Mouse (Mus musculus): ENCODE results near the gene Zfp120.
"Not testable (repeated sequence)": the region's sequence is repeated elsewhere in the genome, so short reads cannot be mapped to it uniquely, and the experiment has no call there.

Gene Zfp120

DNA sequence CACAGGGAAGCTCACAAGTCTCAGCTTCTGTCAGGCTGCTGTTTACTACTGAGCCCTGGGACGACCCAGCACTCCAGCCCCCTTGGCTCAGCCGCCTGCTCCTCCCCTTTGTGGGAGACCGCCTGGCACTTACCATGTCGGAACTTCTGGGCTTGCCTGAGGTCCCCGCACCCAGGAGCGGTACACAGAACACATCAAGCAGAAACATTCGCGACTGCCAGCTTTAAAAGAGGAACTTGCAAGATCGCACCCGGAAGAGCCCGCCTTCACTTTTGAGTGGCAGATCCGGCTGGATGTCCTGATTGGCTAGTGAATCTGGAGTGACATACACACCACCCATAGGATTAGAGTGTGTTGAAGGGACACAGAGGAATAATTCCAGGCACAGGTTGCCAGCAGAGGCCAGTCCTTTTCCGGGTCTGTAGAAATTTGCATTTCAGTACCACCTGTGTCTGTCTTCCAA is at the start of gene Zfp120:
Zfp120 (minus strand) TSS at position 274 of the 463 bp plus-strand sequence.
- DNase-seq (ENCODE audit: low spot score in 2 of 2) = peak; percentile 86 to 88

GRCm38 (mm10) chr2:150181570-150181999 is 45.1 kb upstream of the Zfp120 start, which contains the start of gene Gm14139:
Gene Gm14139, plus strand, starts transcription at chr2:150181755.
- DNase-seq (ENCODE audit: low spot score in 2 of 2) = not testable (repeated sequence)

DNA sequence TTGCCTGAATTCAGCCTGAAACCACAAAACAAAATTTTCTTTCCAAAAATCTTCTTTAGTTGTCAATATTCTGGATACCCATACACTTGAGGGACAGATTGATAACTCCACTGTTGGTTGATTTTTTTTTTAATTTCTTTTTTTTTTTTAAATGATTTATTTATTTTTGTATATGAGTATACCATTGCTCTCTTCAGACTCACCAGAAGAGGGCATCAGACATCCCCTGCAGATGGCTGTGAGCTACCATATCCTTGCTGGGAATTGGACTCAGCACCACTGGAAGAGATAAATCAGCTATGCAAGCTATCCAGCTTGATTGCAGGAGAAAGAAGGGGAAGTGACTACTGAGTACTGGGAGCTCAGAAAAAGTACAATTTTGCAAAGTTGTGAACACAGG is 44.5 kb upstream of the Zfp120 start:
- DNase-seq (ENCODE audit: low spot score in 2 of 2) = not testable (repeated sequence)

DNA sequence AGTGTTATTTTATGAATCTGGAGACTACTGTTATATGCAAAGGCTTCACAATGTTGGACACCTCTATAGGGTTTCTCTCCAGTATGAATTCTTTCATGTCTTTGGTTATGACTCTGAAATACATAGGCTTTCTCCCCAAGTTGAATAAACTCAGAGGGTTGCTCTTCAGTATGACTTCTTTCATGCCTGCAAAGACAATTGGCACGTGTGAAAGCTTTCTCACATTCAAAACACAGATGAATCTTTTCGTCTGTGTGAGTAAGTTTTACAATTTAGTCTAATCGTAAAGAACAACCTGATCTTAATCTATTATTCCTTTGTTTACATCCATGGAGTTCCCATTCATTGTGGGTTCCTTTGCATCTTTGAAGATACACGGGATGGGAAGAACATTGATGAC is 43.1 kb upstream of the Zfp120 start, which contains the start of gene Gm10770:
Gm10770 (minus strand) TSS at position 101 of the 400 bp plus-strand sequence.
- DNase-seq (ENCODE audit: low spot score in 2 of 2) = not testable (repeated sequence)

DNA sequence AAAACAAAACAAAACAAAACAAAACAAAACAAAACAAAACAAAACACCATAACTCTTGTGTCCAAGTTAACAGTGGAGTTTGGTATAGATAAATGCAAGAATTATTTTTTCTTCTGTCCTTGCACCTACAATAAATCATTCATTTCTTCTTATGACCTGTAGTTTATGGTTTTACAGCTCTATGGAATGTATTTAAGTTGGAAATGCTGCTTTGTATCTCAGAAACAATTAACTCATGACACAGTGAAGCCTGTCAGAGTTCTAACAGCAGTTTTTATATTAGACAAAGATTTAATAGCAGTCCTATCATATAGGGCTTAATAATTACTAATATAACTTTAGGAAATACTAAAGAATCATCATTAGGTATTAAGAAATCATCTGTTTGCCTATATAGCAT is 37.3 kb upstream of the Zfp120 start:
- no peak for DNase-seq (ENCODE audit: low spot score in 2 of 2)

DNA sequence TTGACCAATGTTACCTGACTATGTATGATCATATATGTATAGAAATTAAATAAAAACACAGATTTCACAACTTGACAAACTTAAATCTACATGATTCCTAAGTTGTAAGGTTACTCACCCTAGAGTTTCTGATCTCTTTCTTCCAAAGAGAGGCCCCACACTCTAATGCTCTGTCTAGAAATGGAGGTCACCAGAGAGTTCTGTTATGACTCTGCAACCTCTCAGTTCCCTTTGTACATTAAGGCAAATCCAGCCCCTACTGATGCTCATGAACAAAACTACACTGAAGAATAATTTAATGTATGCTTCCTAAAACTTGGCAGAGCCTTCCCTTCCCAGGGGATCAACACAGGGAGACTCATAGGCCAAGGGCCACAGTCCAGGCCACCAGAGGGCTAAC is 30.2 kb upstream of the Zfp120 start:
- no peak for DNase-seq (ENCODE audit: low spot score in 2 of 2)

GRCm38 (mm10) chr2:150132773-150133172 is 3.7 kb downstream of the Zfp120 start:
- no peak for DNase-seq (ENCODE audit: low spot score in 2 of 2)

DNA sequence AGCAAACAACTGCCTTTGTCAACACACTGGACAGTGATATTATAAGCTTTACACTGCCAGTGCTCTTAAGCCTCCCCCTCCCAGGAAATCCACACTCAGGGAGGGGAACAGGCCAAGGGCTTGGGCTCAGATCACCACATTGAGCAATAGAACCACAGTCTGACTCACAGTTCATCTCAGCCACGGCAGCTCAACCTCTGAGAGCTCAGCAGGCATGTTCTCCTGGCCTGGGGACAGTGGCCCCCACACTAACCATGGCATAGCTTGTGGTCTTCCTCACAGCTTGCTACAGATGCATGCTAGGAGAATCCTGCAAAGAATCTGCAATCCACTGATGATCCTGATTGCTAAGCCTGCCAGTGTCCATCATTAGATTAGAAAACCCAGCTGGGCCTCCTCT is 4.5 kb downstream of the Zfp120 start:
- not testable (repeated sequence) for DNase-seq (ENCODE audit: low spot score in 2 of 2)

- DNase-seq (ENCODE audit: low spot score in 2 of 2) = no peak
These were observed 25.1 kb downstream of the Zfp120 start for GRCm38 (mm10) chr2:150111247-150111912.

DNA sequence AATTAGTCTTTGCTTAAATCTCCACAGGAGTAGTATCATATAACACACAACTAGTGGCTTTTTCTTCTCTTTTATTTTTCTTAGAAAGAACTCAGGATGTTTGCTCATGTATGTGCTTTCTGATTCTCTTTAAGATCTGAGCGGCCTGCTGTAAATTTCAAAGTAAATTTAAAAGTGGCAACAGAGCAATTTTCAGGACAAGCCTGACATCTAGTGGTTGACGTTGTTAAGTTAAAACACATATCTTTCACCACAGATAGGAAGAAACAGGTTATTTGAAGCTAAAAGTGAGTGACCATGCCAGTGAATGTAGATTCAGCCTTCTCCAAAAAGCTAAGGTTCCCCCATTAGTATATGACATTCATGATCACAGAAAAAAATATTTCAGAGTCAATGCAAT is 36.9 kb downstream of the Zfp120 start:
- DNase-seq (ENCODE audit: low spot score in 2 of 2) = peak in 1 of 2 experiments; percentile 7

All from frontal cortex, postnatal 10 days (tissue).